Mouse (Mus musculus) small intestine, adult 2 months (tissue): Measurements from ENCODE around the gene Spry1.

Experiments
- CTCF ChIP-seq: fragments of 200-500 bp; IDR thresholded peaks from 2 replicates; pipeline ENCODE4 v1.5.1; 2012; ENCODE audit warnings: low read depth, mild to moderate bottlenecking, control low read depth, inconsistent platforms, low read length, moderate library complexity, mixed read lengths; ENCODE audit not compliant: insufficient replicate concordance, insufficient read length; ENCODE audit errors: extremely low read depth
- POLR2A ChIP-seq: fragments of 200-500 bp; IDR thresholded peaks from 2 replicates; pipeline ENCODE4 v1.6.1; 2012; ENCODE audit warnings: low read depth, mild to moderate bottlenecking, control low read depth, inconsistent platforms, low read length, moderate library complexity

GRCm38 (mm10) chr3:37641796-37642680, 2.3 kb downstream of the Spry1 start:
- TF ChIP-seq POLR2A (no peak), CTCF (no peak)
